Mouse (Mus musculus) cerebellum, postnatal 36 days (tissue): Measurements from ENCODE around the gene Sept5.
A peak's percentile ranks its signal among the peaks of the same experiment; 100 is the strongest.

Source experiments
- DNase-seq, 2 experiments: peaks; one replicate each; pipeline ENCODE4 v3.0.0; 2021 to 2022; ENCODE audit warnings: mixed read lengths in 2 of 2

The Sept5 gene

DNA sequence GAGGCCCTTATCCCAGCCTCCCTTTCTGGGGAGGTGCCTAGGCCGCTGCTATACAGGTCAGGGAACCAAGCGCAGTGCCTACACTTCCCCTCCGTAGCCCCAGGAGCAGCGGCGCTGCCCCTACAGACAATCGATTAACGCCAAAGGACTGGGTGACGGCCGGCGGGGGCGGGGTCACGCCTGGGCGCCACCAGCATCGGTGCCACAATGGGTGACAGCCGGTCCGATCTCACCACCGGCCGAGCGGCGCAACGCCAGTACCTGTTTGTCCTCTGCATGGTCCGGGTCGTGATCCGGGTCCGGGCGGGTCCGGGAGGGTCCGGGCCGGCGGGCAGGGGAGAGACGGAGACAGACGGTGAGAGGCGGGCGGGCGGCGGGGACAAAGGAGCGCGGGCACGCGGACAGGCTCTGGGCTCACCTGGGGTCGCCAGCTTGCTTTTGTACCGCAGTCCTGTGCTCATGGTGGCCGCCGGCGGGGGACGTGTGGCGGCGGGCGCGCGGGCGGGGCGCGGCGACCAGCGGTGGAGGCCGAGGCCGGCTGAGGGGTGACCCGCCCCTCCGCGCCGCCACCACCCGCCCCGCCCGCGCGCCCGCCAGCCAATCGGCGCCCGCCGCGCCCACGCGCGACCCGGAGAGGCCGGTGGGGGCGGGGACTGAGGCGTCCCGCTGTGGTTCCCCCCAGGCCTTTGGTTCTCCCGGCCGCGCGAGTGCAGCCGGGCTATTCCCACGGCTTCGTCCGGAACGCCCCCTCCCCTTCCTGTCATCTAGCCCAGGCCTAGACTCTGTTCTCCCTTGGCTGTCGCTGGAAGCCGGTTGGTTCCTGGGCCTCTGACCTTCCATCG, at the start of gene Sept5:
Sept5 (minus strand) TSS at position 565 of the 842 bp plus-strand sequence.
- DNase-seq, result peak; percentile 77 to 89

DNA sequence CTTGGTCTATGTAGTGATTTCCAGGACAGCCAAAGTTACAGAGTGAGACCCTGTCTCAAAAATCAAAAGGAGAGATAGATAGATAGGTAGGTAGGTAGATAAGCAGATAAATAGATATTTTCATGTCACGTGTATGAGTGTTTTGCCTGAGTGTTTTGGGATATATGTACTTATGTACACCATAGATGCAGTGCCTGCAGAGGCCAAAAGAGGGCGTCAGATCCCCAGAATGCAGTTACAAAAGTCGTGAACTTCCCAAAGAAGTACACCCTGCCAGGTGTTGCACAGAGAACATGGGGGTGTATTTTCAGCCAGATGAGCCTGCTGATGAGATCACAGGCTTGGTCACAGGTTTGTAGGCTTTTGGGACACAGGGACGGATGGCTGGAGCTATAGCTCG, 49.4 kb upstream of the Sept5 start:
- no peak for DNase-seq

DNA sequence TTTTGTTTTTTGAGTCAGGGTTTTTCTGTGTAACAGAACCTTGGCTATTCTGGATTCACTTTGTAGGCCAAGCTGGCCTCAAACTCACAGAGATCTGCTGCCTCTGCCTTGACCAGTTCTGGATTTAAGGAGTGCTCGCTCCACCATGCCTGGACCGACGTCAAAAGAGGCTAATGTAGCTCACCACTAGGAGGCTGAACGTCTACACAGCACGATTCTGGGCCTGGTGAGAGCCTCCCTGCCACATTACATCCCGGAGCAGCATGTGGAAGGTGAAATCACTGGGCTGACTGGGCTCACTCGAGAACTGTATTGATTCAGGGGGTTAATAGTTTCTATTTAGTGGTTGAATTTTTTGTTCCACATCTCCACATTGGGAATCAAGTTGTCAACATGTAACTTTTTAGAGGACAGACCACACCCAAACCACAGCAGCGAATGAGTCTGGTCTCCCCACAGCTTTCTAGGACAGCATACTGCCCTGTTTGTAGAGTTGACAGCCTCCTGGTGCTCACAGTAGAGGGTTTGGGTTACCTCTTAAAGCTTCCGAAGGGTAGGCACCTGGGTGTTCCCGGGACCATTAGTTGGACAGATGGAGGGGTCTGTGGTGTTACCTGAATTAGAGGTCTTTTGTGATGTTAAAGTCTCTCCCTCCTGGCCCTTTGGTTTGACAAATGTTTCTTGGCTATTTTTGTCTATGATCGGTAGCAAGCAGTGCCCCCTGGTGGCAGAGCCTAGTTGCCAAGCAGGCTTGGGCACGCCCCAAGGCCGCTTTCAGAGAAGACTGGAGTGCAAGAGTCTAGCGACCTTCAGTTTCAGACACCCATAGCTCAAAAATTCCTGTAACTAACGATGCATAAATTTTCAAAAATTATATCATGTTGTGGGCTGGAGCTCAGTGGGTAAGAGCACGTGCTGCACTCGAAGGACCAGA, 48.3 kb upstream of the Sept5 start:
- peak; percentile 52 to 61 for DNase-seq

- no peak for DNase-seq
These were observed 43.3 kb upstream of the Sept5 start for GRCm38 (mm10) chr16:18673005-18673404.

DNA sequence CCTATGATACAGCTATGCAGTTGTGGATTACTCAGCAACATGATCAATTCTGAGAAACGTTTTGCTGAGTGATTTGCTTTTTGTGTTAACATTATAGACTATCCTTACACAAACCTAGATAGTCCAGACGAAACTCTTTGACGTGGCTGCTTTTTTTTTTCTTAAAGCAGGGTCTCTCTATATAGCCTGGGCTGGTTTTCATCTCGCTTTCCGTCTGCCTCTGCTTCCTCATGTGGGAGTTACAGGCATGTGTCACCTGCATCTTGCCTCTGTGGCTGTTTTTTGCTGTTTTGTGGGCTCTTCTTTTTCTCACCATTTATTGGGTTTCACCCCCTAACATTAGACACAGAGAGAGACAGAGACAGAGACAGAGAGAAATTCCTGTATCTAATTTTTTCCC, 42.3 kb upstream of the Sept5 start:
- DNase-seq, result no peak

DNA sequence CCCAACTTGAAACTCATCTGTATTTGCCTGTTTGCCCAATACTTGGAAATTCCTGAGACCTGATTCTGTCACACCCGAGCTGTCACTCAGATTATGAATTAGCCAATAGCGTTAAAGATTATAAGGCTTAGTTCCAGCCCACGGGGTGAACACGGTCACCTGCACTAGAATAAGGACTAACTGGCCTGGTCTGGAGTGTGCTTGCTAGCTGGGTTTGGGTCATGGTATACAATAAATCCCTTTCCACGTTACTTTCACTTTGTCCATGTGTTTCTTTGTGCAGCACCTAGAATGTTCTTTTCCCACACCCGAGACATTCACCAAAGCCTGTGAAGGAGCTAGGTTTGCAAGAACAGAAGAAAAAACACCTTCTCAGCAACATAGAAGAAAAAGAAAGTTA, 40.2 kb upstream of the Sept5 start:
- no peak for DNase-seq

DNA sequence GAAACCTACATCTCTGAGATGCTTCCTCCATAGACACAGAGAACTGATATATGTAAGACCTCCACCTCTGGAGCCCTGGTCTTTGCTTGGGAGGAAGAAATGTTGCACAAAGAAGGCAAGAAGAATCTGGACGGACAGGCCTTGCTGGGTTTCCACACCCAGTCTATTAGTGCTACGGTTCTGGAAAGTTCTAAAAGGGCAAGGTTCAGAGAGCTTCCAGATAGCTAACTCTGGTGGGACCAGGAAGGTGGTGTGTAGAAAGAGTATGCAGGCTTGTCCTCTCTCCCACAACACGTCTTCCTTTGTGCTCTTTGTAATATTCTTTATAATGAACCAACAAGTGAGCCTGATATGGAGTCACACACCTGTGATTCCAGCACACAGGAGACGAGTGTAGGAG, 28.8 kb upstream of the Sept5 start:
- DNase-seq, result no peak

- DNase-seq, result no peak
These were observed 25.8 kb upstream of the Sept5 start for GRCm38 (mm10) chr16:18655372-18656098.

DNA sequence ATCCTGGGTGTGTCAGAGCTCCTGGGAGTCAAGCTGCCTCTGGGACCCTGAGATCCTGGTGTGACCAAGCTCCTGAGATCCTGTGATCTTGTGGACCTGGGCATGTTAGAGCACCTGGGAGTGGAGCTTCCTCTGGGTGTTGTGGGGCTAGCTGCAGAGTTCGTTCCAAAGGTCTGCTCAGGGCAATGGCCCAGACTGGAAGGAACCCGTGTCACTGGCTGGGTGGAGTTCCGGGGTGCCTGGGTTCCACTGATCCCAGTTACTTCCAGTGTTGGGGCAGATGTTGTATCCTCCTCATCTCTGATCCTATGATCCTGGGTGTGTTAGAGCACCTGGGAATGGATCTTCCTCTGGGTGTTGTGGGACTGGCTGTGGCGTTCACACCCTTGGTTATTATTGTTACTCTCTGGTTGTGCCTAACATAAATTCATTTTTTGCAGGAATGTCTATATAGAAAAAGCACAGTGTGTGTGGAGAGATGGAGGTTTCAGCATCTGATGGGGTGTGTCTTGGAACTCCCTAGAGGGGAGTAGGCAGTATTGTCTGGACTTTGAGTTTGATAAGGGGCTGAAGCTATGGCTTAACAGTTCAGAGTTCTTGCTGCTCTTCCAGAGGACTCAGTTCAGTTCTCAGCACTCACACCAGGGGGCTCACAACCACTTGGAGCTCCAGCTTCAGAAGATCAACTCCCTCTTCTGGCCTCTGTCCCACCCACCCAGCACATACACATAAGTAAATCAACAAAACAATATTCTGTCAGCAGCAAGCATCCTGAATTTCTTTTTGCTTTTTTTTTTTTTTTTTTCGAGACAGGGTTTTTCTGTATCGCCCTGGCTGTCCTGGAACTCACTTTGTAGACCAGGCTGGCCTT, 23.8 kb upstream of the Sept5 start:
- DNase-seq, result no peak

DNA sequence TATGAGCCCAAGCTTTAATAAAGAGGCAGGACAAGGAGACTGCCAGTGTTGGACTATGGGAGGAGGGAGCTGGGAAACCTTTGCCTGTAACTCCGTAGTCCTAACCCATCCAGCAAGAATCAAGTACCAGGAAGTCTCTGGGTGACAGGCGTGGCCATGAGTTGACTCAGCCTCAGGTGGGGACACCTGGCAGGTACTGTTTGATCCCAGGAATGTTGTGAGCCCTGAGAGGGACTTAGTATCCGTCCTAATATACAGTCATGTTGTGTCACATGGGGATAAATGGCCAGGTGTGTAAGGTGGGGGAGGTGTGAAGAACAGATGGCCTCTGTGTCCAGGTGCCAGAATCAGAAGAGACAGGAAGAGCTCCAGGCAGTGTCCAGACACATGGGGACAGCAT, 19.4 kb upstream of the Sept5 start:
- DNase-seq, result no peak

DNA sequence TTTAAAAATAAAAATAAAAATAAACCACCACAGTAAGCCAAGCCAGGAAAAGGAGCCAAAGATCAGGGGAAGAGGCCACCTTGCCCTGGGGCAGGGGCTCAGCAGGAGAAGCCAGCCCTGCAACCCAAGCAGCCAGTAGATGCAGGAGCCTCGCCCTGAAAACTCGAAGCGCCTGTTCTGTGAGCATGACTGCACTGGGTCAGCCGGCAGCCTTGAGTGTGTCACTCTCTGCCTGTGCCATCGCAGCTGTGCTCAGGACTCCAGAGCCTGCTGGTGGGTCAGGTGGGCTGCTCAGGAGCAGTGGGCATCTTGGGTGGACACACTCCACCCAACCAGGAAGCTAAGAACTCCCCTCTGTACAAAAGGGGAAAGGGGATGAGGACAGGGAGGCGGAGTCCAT, 15.6 kb upstream of the Sept5 start:
- no peak for DNase-seq

- no peak for DNase-seq
These were observed 14.7 kb upstream of the Sept5 start for GRCm38 (mm10) chr16:18644485-18644884.

DNA sequence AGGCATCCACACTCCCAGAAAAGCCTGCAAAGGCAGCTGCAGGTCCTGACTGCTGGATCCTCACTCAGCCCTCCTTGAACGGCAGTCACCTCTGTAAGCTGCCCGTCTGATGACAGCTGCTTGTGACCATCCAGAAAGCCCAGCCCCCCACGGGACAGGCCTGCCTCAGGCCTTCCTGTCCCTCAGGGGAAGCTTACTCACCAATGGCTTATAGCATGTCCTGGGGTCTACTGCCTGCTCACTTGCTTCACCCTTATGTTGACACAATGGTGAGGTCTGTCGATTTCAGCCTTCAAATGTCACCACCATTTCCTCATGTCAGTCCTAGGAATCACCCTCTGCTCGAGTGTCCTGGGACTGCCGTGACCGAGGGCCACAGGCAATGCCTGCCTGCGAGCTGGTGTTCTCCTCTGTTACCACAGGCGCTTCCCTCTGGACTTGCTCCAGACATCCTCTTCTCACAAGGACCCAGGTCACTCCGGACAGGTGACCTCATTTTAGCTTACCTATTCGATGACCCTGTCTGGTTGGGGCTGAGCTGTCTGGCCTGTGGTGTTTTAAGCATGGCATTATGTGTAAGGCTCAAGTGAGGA, 13.7 kb upstream of the Sept5 start:
- DNase-seq, result no peak

- DNase-seq, result no peak
These were observed 13.1 kb upstream of the Sept5 start for GRCm38 (mm10) chr16:18642897-18643296.

GRCm38 (mm10) chr16:18642291-18642690, 12.5 kb upstream of the Sept5 start:
- DNase-seq, result no peak

DNA sequence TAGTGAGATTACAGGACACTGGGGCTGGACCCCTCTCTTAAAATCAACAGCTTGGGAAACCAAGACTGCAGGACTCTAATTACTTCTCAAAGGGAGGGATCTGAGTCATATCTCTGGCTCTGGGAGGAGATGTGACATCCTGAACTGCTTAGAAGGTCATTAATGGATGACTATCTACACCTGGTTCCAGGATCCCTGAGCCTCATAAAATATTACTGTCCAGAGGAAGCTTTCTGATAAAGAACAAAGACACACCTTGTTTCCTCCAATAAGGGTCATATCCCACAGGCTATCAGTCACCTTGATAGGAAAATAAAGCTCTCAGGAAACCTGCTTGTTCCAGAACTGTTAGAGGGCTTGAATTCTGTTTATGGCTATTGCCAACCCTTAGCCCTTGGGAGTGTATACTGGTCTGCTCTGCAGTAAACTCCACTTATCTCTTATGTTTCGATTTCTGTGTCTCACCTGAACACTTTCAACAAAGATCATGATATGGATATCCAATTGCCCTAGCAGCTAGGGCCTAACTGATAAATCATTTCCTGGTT, 9.7 kb upstream of the Sept5 start:
- no peak for DNase-seq

DNA sequence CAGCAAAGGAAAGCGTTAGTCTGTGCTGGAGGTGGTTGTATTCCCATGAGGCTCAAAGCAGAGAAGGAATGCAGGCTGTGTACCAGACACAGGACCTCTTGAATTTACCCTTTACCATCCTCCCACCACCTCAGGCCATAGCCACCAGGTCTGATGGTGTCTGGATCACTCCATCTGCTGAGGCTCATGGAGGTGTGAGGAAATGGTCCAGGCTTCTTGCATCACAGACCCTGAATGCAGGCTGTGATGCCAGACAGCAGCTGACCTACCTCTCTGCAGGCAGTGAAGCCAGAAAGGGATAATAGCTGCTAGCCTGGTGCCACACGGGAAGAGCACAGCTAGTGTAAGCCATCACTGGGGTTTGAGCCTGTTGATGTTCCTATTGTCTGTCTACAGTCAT, 8.6 kb upstream of the Sept5 start:
- no peak for DNase-seq

GRCm38 (mm10) chr16:18636804-18637203, 7.0 kb upstream of the Sept5 start:
- no peak for DNase-seq

- no peak for DNase-seq
These were observed 6.6 kb upstream of the Sept5 start for GRCm38 (mm10) chr16:18636401-18636800.

DNA sequence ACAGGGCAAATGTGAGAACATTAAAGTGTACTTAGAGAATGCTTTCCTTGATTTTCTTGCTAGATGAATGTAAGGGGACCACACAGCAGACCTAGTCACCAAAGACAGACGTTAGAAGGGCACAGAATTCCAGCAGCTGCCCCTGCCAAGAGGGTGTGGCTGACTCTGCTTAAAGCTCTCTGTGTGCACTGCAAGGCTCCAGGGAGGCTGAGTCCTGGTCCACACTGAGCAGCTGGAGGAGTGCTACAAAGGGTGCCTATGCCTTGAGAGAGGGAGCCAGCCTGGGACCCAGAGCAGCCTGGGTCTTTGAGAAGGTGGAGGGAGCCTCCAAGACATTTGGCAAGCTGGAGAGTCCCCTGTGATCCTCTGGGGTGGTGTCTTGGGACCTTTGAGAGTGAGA, 3.6 kb upstream of the Sept5 start:
- no peak for DNase-seq

GRCm38 (mm10) chr16:18632816-18633215, 3.1 kb upstream of the Sept5 start:
- DNase-seq, result no peak
